Mouse (Mus musculus) liver, adult 2 months (tissue): ENCODE measurements around the gene Tut1.

Source experiments
- CTCF ChIP-seq: fragments of 200-500 bp; IDR thresholded peaks from 2 replicates; pipeline ENCODE4 v1.5.1; 2011; ENCODE audit warnings: low read depth, low read length, control low read depth
- POLR2A ChIP-seq: fragments of 200-500 bp; IDR thresholded peaks from 2 replicates; pipeline ENCODE4 v1.6.1; 2011; ENCODE audit warnings: low read length, control low read depth; ENCODE audit not compliant: insufficient read depth; ENCODE audit errors: extremely low read depth

- no peak for TF ChIP-seq CTCF
- TF ChIP-seq POLR2A, result 0 out of 2 replicates have a peak, but pooled peaks have one; percentile 44
Observed at GRCm38 (mm10) chr19:8953135-8954039, at the start of gene Tut1.
